Mouse (Mus musculus) megakaryocyte, embryonic 14.5 days (primary cell): ENCODE measurements around the gene Hivep3. TPM values are rescaled to one million over a fixed set of nuclear protein-coding genes. Genes with fewer than 3 reads are reported as not detected.

ENCODE experiments used
- H3K27me3 ChIP-seq: replicated peaks from 2 replicates; pipeline ENCODE3; 2012; ENCODE audit warnings: inconsistent platforms
- H3K36me3 ChIP-seq: replicated peaks from 2 replicates; pipeline ENCODE3; 2012; ENCODE audit warnings: low read length, inconsistent platforms, mixed read lengths
- H3K4me1 ChIP-seq: 2 replicates; pipeline ENCODE4 v1.6.1; 2012; ENCODE audit warnings: inconsistent platforms
- H3K4me3 ChIP-seq: replicated peaks from 2 replicates; pipeline ENCODE3; 2012; ENCODE audit warnings: moderate library complexity, mild to moderate bottlenecking, inconsistent platforms
- H3K9me3 ChIP-seq: 2 replicates; pipeline ENCODE4 v1.6.1; 2012; ENCODE audit warnings: inconsistent platforms
- FLI1 ChIP-seq: IDR thresholded peaks from 2 replicates; pipeline ENCODE4 v1.6.1; 2012; ENCODE audit warnings: low read length, inconsistent platforms, mixed read lengths
- GATA1 ChIP-seq: IDR thresholded peaks from 3 replicates; pipeline ENCODE4 v1.6.1; 2012; ENCODE audit warnings: mixed read lengths, low read length, inconsistent platforms, borderline replicate concordance
- polyA plus RNA-seq: library from polyadenylated mRNA; stranded (reverse); fragments of >175 nt; gene quantifications from 2 replicates; pipeline ENCODE4 v1.2.3, GENCODE M21; 2012; ENCODE audit warnings: low replicate concordance; ENCODE audit not compliant: insufficient read depth

Gene Hivep3
- polyA plus RNA-seq, 1 experiment, result 10.4 TPM

DNA sequence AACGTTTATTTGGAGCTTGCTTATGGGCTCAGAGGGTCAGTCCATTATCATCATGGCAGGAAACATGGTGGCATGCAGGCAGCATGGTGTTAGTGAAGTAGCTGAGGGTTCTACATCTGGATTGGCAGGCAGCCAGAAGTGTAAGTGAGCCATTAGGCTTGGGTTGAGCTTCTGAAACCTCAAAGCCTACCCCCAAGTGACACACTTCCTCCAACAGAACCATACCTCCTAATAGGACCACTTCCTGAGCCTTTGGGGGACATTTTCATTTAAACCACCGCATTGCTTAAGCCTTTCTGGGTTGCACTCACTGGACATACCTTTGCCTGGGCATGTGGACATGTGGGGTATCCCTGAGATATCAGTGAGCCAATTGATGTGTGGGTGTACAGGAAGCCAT is 307.9 kb downstream of the Hivep3 start:
- TF ChIP-seq GATA1 (no peak), FLI1 (no peak)
- Histone ChIP-seq H3K36me3 (peaks cover 5% of the 10 kb centered on the region), H3K4me3 (no peak overlapping the region), H3K9me3 (peaks cover 12% of the 10 kb centered on the region), H3K27me3 (peaks cover 59% of the 10 kb centered on the region), H3K4me1 (peaks cover 38% of the 10 kb centered on the region)

DNA sequence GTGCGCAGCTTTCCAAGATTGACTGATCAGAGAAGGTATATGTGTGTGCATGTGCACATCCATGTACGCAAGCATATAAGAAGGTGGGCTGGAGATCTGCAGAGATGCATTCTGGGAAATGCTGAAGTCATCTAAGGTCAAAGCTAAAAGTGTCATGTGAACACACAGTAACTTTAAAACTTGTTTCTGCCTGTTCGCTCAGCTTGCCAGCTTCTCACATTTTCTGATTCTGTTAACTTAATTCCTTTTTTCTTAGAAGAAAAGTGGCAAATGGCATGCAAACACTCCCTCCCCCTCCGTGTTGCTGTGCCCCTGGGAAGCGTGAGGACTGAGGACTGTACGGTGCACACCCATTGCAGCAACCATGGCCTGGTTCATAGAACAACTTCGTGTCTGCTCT is 308.9 kb downstream of the Hivep3 start:
- no peak for TF ChIP-seq FLI1
- TF ChIP-seq GATA1, result no peak
- H3K4me1 ChIP-seq, result peaks cover 43% of the 10 kb centered on the region
- H3K36me3 ChIP-seq, result peaks cover 5% of the 10 kb centered on the region
- peaks cover 59% of the 10 kb centered on the region for H3K27me3 ChIP-seq
- H3K9me3 ChIP-seq, result peaks cover 12% of the 10 kb centered on the region
- no peak overlapping the region for H3K4me3 ChIP-seq

DNA sequence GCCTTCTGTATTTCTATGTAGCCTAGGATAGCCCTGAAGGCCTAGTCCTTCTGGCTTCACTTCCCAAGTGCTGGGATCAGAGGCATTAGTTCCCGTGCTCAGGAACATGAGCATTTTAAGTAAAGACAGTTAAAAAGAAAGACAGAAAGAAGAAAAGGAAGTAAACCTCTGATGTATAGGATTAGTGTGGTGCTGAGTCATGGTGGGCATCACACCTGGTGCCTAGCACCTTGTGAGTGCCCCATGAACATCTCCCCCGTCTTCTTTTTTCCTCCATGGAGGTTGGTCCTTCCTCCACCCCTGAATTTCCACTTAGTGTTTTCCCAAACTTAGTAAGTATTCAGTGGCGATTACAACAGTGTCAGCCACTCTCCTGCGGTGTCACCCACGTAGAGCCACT is 311.0 kb downstream of the Hivep3 start:
- peaks cover 12% of the 10 kb centered on the region for H3K9me3 ChIP-seq
- H3K36me3 ChIP-seq, result peaks cover 5% of the 10 kb centered on the region
- H3K27me3 ChIP-seq, result peaks cover 52% of the 10 kb centered on the region
- no peak overlapping the region for H3K4me3 ChIP-seq
- peaks cover 43% of the 10 kb centered on the region for H3K4me1 ChIP-seq
- TF ChIP-seq GATA1, result no peak
- no peak for TF ChIP-seq FLI1

DNA sequence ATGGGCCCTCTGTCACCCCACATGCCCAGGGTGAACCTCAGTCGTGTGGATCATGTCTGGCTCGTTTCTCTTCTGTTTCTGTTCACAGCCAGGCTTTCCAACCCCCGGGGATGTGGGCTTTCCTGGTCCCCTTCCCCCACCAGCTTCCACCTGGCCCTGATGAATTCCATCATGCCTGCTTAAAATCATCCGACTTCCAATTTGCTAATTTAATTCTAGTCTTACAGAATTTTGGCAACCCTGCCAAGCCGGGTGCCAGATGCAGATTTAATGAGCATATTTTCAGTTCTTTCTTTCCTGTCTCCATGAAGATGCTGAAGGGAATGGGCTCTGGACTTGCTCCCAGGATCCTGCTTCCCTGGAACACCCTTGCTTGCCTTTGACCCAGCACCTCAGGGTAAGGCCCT is 311.6 kb downstream of the Hivep3 start:
- H3K4me1 ChIP-seq, result peaks cover 38% of the 10 kb centered on the region
- peaks cover 5% of the 10 kb centered on the region for H3K36me3 ChIP-seq
- H3K27me3 ChIP-seq, result peaks cover 50% of the 10 kb centered on the region
- peaks cover 12% of the 10 kb centered on the region for H3K9me3 ChIP-seq
- TF ChIP-seq GATA1 (no peak), FLI1 (no peak)
- H3K4me3 ChIP-seq, result no peak overlapping the region

DNA sequence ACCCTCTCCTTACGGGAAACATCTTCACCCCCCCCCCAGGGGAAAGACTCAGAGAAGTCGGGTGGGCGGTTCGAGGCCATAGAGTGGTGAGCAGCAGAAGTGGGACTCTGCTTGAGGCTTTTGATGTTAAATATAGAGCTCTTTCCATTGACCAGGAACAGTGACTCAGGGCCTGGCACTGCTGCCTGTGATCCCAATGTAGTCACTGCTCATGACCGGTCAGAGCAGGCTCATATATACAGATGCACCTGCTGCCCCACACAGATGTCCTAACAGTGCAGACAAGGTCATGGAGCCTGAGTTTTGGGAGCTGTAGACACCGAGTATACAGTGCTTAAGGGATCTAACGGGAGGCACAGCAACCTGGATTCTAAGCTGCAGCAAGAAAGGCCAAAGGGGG is 312.3 kb downstream of the Hivep3 start:
- peaks cover 41% of the 10 kb centered on the region for H3K4me1 ChIP-seq
- peaks cover 52% of the 10 kb centered on the region for H3K27me3 ChIP-seq
- TF ChIP-seq FLI1 (no peak), GATA1 (no peak)
- peaks cover 9% of the 10 kb centered on the region for H3K9me3 ChIP-seq
- H3K36me3 ChIP-seq, result peaks cover 4% of the 10 kb centered on the region
- H3K4me3 ChIP-seq, result no peak overlapping the region

DNA sequence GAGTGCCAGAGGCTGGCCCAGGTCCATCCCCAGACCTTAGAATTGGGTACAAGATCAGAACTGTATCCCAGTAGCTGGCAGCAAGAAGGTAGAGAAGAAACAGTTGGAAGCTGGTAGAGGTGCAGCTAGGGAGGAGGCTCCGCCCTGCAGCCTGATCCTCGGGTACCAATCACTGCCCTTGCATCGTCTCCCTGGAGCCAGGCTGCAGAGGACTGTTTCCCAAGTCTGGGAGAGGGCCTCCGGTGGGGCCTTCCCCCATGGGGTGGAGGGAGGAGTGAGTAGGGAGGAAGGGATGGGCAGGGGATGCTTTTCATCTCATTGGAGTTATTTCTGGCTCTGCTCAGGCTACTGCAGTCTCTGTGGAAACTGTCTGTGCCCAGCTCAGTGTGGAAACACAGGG is 313.5 kb downstream of the Hivep3 start:
- H3K36me3 ChIP-seq, result peaks cover 3% of the 10 kb centered on the region

DNA sequence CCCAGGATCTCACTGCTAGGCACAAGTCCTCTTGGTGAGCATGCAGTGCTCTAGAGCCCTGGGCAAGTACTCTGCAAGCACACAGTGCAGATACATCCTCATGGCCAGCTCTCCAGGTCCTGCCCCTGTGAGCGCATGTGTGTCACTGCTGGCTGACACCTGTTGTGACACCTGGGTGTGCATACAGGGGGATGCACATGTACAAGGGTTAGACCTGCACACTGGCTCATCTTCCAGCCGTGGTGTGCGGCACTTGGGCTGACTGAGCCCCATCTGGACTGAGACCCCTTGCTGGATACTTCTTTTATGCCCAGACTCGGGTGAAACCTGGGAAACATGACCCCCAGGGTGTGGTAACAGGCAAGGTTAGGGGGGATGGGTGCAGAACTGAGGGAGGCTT is 314.7 kb downstream of the Hivep3 start:
- peaks cover 50% of the 10 kb centered on the region for H3K4me1 ChIP-seq
- peak overlapping the region; percentile 40 for H3K4me3 ChIP-seq
- H3K9me3 ChIP-seq, result peaks cover 11% of the 10 kb centered on the region
- TF ChIP-seq GATA1 (no peak), FLI1 (no peak)
- H3K36me3 ChIP-seq, result no peaks in the 10 kb centered on the region
- peaks cover 68% of the 10 kb centered on the region for H3K27me3 ChIP-seq

More for the DNA sequence above, 313.5 kb downstream of the Hivep3 start:
- H3K4me1 ChIP-seq, result peaks cover 43% of the 10 kb centered on the region
- TF ChIP-seq FLI1 (no peak), GATA1 (no peak)
- H3K27me3 ChIP-seq, result peaks cover 62% of the 10 kb centered on the region
- no peak overlapping the region for H3K4me3 ChIP-seq
- H3K9me3 ChIP-seq, result peaks cover under 1% of the 10 kb centered on the region; the same call in 1 of the 2 replicates

DNA sequence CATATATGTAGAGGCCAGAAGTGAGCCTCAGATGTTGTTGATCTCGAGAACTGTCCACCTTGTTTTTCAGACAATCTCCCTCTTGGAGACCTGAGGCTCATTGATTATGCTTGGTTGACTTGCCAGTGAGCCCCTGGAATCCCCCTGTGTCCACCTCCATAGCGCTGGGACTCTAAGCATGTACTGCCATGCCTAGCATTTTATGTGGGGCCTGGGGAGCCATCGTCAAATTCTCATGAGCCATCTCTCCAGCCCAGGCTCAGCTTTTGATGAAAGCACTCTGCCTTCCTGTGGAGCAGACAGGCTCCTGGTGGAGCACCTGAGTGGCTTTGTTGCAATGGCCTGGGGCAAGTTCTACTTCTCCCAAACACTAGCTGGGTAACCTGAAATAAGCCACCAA is 316.3 kb downstream of the Hivep3 start:
- H3K27me3 ChIP-seq, result peaks cover 79% of the 10 kb centered on the region
- peaks cover 61% of the 10 kb centered on the region for H3K4me1 ChIP-seq
- no peaks in the 10 kb centered on the region for H3K36me3 ChIP-seq
- peaks cover 11% of the 10 kb centered on the region for H3K9me3 ChIP-seq
- no peak overlapping the region for H3K4me3 ChIP-seq
- TF ChIP-seq GATA1, result no peak
- TF ChIP-seq FLI1, result no peak

DNA sequence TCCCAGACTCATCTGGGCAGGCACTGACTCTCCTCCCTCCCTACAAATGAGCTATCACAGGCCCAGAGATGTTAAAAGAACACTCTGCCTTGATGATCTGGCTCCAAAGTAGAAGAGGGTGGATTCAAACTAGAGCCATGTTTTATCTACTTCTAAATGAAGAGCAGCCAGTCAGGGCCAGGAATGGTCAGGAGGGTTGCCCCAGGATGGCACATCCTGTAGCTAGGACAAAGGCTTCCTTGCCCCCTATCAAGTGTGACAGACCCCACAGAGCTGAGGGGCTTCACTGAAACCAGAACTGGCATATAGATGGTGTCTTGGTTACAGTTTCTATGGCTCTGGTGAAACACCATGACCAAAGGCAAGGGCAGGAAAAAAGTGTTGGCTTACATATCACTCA is 318.9 kb downstream of the Hivep3 start:
- Histone ChIP-seq H3K36me3 (no peaks in the 10 kb centered on the region), H3K27me3 (peaks cover 75% of the 10 kb centered on the region), H3K9me3 (peaks cover 18% of the 10 kb centered on the region), H3K4me3 (no peak overlapping the region), H3K4me1 (peaks cover 39% of the 10 kb centered on the region)
- TF ChIP-seq GATA1 (no peak), FLI1 (no peak)

DNA sequence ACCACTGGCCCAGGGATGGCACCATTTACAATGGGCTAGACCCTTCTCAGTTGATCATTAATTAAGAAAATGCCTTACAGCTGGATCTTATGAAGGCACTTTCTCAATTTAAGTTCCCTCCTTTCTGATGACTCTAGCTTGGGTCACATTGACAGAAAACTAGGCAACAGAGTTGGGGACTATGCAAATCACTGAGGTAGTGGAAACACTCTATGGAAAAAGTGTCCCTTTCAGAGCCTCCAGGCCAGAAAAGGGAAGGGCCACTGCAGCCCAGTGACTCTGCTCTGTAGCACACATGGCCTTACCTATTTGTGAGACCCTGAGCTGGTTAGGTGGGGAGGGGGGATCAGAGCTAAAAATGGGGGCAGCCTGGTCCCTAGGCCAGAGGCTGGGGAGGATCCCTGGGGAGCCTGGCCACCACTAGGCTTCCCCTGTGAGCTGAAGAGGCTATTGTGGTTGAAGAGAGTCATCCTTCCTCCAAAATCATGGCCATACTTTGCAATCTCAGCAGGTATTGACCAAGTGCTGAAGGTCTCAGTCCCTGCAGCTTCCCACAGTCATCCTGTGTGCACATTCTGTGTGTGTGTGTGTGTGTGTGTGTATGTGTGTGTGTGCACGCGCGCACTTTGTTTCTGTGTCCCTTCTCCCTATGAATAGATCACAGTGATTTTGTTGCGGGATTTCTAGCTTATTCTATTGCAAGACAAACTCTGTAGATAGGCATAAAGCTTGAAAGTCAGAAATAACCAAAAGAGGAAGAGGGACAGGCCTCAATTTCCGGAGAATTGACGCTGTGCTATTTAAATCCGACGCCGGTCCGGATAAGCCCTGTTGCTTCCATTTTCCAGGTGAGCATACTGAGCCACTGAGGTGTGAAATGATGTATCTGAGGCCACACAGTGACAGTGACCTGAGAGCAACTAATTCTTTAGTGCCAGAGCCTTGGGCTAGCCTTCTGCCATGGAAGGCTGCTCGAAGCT is 319.7 kb downstream of the Hivep3 start:
- peaks cover 73% of the 10 kb centered on the region for H3K27me3 ChIP-seq
- TF ChIP-seq FLI1, result no peak
- no peak for TF ChIP-seq GATA1
- H3K9me3 ChIP-seq, result peaks cover 18% of the 10 kb centered on the region
- H3K4me3 ChIP-seq, result no peak overlapping the region
- no peaks in the 10 kb centered on the region for H3K36me3 ChIP-seq
- H3K4me1 ChIP-seq, result peaks cover 39% of the 10 kb centered on the region
